Mouse (Mus musculus) spleen, adult 12 weeks (tissue): ENCODE results near the gene Slc27a2.
"Not testable (repeated sequence)": the region's sequence is repeated elsewhere in the genome, so short reads cannot be mapped to it uniquely, and the experiment has no call there.

ENCODE experiments used
- DNase-seq: peaks from one replicate; pipeline ENCODE4 v3.0.0; 2022; ENCODE audit warnings: low spot score

The Slc27a2 gene

DNA sequence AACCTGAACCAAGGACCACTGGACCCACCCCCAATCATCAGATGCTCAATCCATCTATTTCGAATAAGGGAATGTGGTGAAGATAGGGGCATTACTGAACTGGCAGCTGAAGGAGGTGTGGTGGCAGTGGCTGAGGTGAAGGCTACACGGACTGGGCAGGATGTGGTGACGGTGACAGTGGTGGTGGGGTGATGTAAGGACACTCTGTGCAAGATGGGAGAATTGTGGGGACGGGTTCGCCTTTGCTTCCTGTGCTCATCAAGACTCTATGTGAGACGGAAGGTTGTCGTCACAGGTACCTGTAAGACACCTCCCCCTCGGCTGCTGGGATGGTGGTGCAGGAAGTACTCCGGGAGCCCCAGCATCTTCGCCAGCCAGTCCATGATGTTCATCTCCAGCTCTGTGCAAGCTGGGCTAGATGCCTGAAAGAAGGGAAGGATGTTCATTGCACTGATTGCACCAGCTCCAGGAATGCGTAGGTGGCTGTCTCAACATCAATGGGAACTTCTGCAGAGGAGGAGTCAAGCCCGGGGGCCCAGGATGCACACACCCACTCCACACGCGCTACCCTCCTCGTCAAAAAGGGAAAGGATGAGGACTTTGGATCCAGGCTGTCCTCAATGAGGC, 54.0 kb downstream of the Slc27a2 start:
- no peak for DNase-seq

DNA sequence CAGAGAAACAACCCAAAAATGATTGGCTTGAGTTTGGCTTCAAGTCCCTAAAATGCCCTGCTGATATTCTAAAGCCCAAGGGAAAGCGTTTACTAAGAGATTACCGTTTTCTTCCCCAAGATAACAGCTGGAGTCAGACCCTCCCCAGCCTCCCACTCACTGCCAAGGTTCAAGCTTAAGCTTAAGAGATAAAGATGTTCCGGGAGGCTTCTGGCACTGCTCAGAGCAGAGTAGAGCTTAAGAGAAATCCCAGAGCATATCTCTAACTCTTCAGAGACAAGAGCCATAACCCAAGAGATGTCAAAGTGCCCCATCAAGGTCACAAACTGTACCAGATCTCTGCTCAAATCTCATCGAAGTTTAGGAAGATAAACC, 54.5 kb downstream of the Slc27a2 start:
- no peak for DNase-seq

DNA sequence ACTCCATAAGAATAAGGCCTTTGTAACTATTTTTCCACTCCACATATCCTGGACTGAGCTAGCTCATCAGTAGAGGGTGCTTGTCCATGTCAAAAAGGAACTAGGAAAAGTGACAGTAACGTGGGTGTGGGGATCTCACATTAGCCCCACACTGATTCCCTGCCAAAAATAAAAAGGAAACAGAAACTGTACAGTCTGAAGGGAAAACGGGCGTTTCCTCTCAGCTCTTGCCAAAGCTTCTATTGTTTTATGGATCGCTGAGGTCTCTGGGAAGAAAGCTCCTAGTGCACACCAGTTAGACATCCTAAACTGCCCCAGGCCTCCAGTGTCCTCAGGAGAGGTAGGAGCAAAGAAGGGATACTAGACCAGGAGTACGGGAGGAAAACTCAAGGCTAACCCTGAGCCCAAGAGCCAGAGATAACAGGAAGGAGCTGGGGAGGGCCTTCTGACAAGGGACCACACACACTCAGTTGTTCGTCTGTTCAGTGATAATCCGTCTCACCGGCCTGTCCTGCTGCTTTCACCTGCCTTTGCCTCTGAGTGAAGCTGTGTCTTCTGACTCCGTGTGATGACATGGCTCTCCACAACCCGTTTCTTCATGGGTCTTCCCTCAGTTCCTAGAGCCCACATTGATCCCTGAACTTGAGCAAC, 55.5 kb downstream of the Slc27a2 start:
- DNase-seq: no peak

DNA sequence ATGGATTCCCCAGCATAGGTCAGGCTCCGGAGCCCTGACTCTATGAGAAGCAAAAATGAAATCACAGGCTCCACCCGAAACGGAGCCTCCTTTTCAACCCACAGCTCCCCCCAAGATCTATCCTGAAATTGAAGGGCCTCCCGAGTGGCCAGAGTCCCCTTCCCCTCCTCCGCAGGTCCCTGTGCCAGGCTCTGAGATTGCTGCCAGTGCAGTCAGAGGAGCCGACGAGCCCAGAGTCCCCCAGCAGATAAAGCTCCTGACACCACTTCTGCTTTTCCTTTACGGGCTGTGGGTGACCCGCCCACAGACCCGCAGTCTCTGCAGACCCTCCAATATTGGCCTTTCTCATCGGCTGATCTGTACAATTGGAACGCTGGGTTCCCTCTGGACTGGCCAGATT, 57.4 kb downstream of the Slc27a2 start:
- not testable (repeated sequence) for DNase-seq

DNA sequence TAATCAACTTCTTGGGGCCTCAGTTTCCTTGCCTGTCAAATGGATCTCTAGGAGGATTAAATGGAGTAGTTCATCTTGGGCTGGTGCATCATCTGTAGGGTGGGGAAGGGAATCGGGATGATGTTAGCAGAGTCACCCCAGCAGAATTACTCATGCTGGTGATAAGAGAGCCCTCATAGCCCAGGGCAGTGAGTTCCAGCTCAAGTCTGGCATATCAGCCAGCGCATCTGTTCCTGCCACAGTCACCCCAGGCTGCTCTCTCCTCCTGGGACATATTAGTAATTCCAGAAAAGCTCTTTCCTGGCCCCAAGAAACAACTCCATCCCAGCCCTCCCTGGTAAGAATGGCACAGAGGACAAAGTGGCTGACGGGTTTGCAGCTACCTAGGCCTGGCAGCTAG, 63.1 kb downstream of the Slc27a2 start:
- DNase-seq: no peak

DNA sequence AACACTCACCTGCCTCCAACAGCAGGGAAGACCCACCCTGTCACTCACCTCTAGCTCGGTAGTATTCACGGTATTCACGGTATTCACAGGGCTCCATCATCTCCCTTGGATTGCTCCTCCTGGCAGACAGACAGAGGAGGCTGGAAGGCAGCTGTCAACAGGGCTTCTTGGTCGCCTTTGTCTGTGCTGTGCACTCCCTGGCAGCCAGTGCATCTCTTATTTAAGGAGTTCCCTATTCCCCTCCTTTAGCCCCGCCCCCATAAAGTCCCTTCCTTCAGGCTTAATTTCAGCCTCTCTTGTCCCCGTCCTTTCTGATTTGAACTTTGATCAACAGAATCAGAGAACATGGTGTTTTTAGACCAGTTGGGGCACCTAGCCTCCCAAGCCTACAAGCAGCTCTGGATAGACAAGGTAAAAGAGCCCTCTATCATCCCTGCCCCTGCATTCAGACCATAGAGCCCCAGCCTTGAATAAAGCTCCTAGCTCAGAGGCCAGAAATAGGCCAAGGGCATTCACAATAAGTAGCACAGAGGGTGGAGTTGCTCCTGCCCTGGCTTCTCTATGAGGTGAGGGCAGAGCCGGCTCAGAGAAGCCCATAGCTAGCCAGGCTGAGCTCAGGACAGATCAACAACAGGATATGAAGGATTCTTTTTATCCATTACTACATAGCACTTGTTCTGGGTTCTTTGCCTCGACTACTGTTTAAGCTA, 66.4 kb downstream of the Slc27a2 start:
- no peak for DNase-seq

DNA sequence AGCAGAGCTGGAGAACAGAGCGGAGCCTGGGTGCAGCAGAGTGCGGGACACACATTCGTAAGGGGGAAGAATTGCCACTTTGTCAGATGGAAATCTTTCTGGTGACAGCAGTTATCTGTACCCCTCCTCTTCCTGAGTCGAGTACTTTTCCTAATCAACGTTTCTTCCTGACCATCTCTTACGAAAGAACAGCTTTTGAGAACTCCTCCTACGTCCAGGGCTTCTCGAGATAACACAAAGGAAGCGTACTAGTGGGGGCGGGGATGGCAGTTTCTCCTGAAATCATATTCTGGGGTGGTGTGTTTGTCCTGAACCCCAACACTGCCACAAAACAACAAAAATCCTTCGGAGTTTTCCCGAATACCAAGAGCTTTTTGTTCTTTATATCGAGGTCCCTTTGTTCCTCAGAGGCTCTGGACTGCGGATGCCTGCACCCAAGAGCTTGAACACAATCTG, 67.1 kb downstream of the Slc27a2 start, which contains the start of gene Hdc:
Gene Hdc (minus strand): TSS at position 51 of the 456 bp plus-strand sequence.
- DNase-seq: no peak

DNA sequence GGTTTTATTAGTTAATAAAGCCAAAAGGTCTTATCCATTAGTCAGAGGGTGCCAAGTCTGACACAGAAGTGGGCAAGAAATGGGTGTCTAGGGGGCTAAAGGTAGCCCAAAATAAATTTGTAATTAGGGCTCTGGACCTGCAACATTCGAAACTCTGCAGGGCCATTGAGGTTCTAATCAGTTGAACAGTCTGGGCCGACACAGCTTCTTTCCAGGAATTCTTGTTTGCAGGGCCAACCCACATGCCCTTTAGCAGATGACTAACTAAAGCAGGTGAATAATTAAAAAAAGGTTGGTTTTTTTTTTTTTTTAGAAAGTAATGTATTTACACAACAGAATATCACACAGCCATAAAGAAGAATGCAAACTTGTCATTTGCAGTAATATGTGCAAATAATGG, 70.2 kb downstream of the Slc27a2 start:
- DNase-seq: no peak

DNA sequence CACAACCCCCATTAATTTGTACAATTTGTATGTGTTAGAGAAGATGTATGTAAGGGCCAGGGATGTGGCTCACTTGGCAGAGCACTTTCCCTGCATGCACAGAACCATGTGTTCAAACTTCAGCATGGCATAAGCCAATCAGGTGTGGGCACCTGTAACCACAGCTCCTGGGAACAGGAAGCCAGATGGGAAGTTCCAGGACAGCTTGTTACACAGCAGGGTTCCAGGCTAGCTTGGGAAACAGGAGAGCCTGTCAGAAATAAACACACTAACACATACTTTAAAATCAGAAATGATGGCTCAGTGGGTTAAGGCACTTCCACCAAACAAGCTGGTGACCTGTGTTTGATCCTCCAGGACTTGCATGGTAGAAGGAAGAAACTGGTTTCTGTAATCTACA, 70.9 kb downstream of the Slc27a2 start:
- DNase-seq: no peak

DNA sequence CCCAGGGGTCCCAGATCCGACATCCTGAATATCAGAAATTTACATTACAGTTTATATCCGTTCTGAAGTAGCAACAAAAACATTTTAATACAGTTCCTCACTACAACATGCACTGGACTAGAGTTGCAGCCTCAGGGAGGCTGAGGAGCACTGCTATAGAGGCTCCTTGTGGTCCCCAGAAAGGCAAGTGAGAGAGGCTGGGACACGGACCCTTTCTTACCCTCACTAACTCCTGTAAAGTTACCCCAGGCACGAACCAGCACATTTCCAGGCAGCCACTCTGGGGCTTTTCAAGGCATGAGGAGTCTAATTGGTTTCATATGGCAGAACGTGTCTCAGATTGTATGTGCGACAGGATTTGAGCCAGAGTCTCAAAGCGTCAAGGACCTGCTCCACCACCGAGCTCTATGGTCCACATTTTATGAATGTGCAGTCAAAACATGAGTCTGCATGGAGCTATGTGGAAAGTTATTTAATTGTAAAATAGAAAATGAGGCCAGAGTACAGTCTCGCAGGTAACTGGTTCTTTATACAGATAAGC, 76.3 kb downstream of the Slc27a2 start:
- DNase-seq: no peak

DNA sequence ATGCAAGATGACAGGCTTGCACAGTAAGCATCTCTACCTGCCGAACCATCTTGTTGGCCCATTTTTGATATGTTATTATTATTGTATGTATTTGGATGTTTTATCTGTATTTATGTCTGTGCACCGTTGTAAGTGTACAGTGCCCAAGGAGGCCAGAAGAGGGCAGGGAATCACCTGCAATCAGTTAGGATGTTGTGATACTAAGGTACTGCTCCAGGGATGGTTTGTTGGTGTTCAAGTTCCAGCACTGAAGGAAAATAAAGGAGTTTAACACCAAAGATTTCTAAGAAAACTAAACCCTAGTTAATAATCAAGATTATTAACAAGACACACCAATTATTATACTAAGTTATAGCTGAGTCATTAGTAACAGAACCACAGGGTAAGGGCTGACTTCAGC, 81.0 kb downstream of the Slc27a2 start:
- DNase-seq: no peak

DNA sequence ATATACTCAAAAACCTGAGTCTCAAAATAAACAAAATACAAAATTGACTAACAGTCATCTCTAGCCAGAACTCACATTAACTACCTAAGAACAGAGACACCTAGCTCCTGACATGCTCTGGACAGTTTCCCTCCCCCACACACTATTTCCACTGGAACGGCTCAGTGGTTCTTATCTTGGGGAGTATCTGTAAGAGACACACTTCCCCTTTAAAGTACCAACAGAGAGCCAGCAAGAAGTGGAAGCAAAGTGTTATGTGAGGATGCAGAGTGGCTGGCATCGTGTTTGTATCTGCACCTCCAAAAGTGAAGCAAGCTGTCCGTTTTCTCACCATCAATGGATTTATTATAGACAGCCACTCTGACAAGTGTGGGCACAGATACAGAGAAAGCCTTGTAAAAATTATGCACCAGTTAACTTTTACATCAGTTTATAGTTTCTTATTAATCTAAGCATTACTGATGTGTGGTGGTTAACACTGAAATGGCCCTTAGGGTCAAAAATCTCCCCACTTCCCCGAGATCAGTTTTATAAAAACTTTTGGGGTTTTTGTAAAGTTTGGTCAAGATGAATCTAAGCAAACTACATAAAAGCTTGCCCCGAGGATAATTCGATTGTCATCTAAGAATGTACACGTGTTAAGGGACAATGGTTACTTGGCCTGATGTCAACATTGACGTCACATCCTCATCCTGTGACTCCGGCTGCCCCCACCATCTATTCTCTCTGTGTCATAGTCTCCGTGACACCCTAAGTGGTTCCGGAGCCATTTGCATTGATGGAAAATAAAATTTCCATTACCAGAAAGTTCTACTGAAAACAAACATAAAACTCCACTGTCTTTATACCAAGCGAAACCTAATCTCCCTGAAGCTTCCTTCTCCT, 84.0 kb downstream of the Slc27a2 start:
- no peak for DNase-seq
